Mouse (Mus musculus): ENCODE measurements around the gene Samt1. TPM values are rescaled to one million over a fixed set of nuclear protein-coding genes. Genes with fewer than 3 reads are reported as not detected.
"Not testable (repeated sequence)": the region's sequence is repeated elsewhere in the genome, so short reads cannot be mapped to it uniquely, and the experiment has no call there.

The Samt1 gene
- polyA plus RNA-seq (2016; fragmentation: Nextera tagmentation; extraction: Ambion mirVana), result not detected in 2 replicates

DNA sequence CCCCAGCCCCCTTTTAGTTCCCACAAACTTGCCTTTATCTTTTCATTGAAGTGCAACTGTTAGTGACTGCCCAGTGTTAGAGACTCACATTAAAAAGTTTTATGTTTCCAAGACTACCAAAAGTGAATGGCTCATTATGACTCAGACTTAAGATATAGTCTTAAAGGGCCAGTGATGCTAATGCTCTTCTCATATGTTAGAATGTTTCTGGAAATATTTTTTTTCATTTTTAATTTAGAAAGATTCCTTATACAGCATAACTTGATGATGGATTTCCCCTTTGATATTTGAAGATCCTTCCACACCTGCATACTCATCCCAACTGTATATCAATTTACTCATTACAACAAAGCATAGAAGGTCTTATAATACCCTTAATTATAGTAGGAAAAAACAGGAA, at the start of gene Samt1:
TSS of gene Samt1 (minus strand) at position 101 of the 400 bp plus-strand sequence.
- H3K27me3 ChIP-seq (replicated peaks; ENCODE audit: low read depth, poor library complexity, severe bottlenecking); H3K27ac ChIP-seq (replicated peaks); DNase-seq (ENCODE audit: low spot score); H3K4me1 ChIP-seq; H3K4me3 ChIP-seq; H3K36me3 ChIP-seq (replicated peaks); H3K9me3 ChIP-seq: not testable (repeated sequence)

DNA sequence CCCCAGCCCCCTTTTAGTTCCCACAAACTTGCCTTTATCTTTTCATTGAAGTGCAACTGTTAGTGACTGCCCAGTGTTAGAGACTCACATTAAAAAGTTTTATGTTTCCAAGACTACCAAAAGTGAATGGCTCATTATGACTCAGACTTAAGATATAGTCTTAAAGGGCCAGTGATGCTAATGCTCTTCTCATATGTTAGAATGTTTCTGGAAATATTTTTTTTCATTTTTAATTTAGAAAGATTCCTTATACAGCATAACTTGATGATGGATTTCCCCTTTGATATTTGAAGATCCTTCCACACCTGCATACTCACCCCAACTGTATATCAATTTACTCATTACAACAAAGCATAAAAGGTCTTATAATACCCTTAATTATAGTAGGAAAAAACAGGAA, 42.5 kb upstream of the Samt1 start, which contains the start of gene Gm10057:
TSS of gene Gm10057 (minus strand) at position 101 of the 400 bp plus-strand sequence.
- H3K36me3 ChIP-seq (replicated peaks); H3K27ac ChIP-seq (replicated peaks); H3K4me3 ChIP-seq; H3K27me3 ChIP-seq (replicated peaks; ENCODE audit: low read depth, poor library complexity, severe bottlenecking); H3K4me1 ChIP-seq; DNase-seq (ENCODE audit: low spot score); H3K9me3 ChIP-seq: not testable (repeated sequence)

DNA sequence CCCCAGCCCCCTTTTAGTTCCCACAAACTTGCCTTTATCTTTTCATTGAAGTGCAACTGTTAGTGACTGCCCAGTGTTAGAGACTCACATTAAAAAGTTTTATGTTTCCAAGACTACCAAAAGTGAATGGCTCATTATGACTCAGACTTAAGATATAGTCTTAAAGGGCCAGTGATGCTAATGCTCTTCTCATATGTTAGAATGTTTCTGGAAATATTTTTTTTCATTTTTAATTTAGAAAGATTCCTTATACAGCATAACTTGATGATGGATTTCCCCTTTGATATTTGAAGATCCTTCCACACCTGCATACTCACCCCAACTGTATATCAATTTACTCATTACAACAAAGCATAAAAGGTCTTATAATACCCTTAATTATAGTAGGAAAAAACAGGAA, 21.3 kb upstream of the Samt1 start, which contains the start of gene 4921511M17Rik:
TSS of gene 4921511M17Rik (minus strand) at position 101 of the 400 bp plus-strand sequence.
- H3K4me1 ChIP-seq; H3K36me3 ChIP-seq (replicated peaks); H3K9me3 ChIP-seq; H3K4me3 ChIP-seq; DNase-seq (ENCODE audit: low spot score); H3K27ac ChIP-seq (replicated peaks); H3K27me3 ChIP-seq (replicated peaks; ENCODE audit: low read depth, poor library complexity, severe bottlenecking): not testable (repeated sequence)

DNA sequence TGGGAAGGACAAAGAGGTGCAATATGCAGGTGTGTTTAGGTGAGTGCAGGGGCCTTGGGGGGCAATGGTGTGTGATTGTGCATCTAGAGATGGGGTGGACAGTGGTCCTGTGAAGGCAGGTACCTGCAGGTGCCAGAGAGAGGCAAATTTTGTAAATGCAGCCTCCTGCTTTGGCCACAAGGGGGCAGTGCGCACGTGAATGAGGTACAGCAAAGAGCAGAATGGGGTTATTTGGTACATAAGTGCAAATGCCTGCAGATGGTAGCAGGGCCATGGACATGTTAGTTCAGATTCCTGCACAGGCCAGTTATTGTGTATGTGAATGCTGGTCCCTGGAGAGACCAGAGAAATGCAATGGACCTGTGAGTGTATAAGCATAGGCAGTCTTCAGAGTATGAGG, 35.5 kb downstream of the Samt1 start:
- H3K27ac ChIP-seq (replicated peaks); H3K4me1 ChIP-seq; H3K36me3 ChIP-seq (replicated peaks); DNase-seq (ENCODE audit: low spot score); H3K9me3 ChIP-seq; H3K4me3 ChIP-seq; H3K27me3 ChIP-seq (replicated peaks; ENCODE audit: low read depth, poor library complexity, severe bottlenecking): not testable (repeated sequence)
- WGBS, result no CpG with 5 or more reads among the region's 2 CpGs

DNA sequence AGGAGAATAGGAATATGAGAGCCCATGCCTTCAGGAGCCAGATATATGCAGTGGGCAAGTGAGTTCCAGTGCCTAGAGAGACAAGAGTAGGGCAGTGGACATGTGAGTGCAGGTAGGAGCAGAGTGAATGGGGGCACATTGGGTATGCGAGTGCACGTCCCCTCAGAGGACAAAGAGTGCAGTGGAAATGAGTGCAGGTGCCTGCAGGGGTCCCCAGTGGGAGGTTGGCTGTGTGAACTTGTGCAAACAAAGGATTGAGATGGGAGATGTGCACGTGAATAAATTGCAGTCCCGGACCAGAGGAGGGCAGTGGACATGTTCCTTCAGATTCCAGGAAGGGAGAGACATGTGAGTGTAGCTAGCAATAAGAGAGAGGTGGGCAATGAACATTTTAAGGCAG, 36.0 kb downstream of the Samt1 start:
- WGBS, result 19% methylated on average over 4 of the region's 4 CpGs
- not testable (repeated sequence) for DNase-seq (ENCODE audit: low spot score); H3K9me3 ChIP-seq; H3K36me3 ChIP-seq (replicated peaks); H3K4me3 ChIP-seq; H3K27ac ChIP-seq (replicated peaks); H3K4me1 ChIP-seq; H3K27me3 ChIP-seq (replicated peaks; ENCODE audit: low read depth, poor library complexity, severe bottlenecking)

DNA sequence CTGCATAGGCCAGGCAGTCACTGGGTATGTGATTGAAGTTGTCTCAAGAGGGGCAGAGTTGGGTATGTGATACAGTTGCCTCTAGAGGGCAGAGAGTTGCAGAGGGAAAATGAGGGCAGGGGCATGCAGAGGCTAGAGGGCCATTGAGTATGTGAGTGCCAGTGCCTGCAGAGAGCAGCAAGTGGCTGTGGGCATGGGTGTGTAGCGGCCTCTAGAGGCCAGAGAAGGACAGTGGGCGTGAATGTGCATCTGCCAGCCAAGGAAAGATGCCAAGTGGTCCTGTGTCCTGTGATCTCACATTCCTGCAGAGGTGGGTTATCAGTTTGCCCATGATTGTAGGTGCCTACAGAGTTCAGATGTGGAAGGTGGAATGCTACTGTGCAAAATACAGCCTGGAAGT, 38.0 kb downstream of the Samt1 start:
- no peak for DNase-seq (ENCODE audit: low spot score)
- Histone ChIP-seq H3K4me3 (no peak overlapping the region), H3K36me3 (replicated peaks) (no peaks in the 10 kb centered on the region), H3K27me3 (replicated peaks; ENCODE audit: low read depth, poor library complexity, severe bottlenecking) (no peaks in the 10 kb centered on the region), H3K27ac (replicated peaks) (no peak overlapping the region), H3K4me1 (no peaks in the 10 kb centered on the region), H3K9me3 (0 out of 2 replicates have a peak, but pooled peaks cover 2% of the 10 kb centered on the region)
- 13% methylated on average over 2 of the region's 2 CpGs for WGBS

DNA sequence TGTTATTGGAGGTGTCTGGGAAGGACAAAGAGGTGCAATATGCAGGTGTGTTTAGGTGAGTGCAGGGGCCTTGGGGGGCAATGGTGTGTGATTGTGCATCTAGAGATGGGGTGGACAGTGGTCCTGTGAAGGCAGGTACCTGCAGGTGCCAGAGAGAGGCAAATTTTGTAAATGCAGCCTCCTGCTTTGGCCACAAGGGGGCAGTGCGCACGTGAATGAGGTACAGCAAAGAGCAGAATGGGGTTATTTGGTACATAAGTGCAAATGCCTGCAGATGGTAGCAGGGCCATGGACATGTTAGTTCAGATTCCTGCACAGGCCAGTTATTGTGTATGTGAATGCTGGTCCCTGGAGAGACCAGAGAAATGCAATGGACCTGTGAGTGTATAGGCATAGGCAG, 59.6 kb downstream of the Samt1 start:
- not testable (repeated sequence) for H3K4me1 ChIP-seq; H3K27ac ChIP-seq (replicated peaks); H3K27me3 ChIP-seq (replicated peaks; ENCODE audit: low read depth, poor library complexity, severe bottlenecking); H3K4me3 ChIP-seq; H3K9me3 ChIP-seq; DNase-seq (ENCODE audit: low spot score); H3K36me3 ChIP-seq (replicated peaks)
- no CpG with 5 or more reads among the region's 2 CpGs for WGBS

Other genes with a start within 250 kb of the Samt1 start
- 41.0 and 49.4 TPM in 2 replicates for gene Spin2c, start 180.4 kb downstream of the Samt1 start, polyA plus RNA-seq (2016; fragmentation: Nextera tagmentation; extraction: Ambion mirVana)
- gene 4921511M17Rik, start 21.2 kb upstream of the Samt1 start, polyA plus RNA-seq (2016; fragmentation: Nextera tagmentation; extraction: Ambion mirVana), result not detected in 2 replicates
- gene Gm10057, start 42.4 kb upstream of the Samt1 start, polyA plus RNA-seq (2016; fragmentation: Nextera tagmentation; extraction: Ambion mirVana), result not detected in 2 replicates
- not detected in 2 replicates for gene Gm15140, start 108.0 kb upstream of the Samt1 start, polyA plus RNA-seq (2016; fragmentation: Nextera tagmentation; extraction: Ambion mirVana)